Mouse (Mus musculus) kidney, adult 18-20 months (tissue): ENCODE results near the gene Gpc2.
A peak's percentile ranks its signal among the peaks of the same experiment; 100 is the strongest.

ENCODE experiments used
- DNase-seq: peaks from one replicate; pipeline ENCODE4 v3.0.0; 2021

Gpc2 gene

GRCm38 (mm10) chr5:138279585-138280424, at the start of gene Gpc2, which contains the start of the genes Gm43720 and Stag3:
Gene Gpc2 (minus strand): TSS chr5:138280005.
Gene Gm43720 (minus strand): TSS chr5:138279958.
Gene Stag3 (plus strand): TSS chr5:138280240.
- peak; percentile 71 for DNase-seq

DNA sequence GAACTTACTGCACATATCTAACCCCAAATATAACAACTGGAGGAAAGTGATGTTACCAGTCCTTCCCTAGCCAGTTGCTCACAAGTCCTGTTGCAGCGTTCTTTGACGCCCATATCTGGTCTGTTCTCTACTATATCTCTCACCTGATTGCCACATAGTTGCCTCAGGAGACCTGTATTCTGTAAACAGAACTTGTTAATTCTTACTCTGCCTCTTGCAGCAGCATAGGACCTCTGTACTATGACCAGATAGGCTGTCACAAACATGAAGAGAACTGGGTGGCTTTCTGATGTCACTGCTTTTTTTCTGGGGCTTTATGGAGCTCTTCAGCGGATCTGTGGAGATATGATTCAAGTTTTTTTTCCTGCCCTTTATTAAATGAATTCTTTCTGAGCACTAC, 33.0 kb upstream of the Gpc2 start:
- DNase-seq: no peak

GRCm38 (mm10) chr5:138299613-138300012, 19.8 kb upstream of the Gpc2 start:
- DNase-seq: no peak

DNA sequence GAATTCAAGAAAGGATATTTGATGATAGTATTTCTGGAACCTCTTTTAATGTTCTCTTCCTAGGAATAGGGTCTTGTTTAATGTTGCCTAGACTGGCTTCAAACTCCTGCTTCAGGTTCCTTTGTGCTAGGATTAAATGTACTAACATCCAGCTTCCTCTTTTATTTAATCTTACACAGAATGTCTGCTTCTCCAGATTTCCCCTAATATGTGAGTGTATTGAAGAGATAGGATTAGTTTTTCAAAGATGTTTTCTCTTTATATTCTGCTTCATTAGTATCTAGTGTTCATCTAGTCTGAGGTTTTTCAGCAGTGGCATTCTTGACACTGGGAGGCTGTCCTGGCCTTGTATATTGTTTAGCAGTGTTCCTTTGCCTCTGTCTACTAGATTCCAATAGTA, 14.4 kb upstream of the Gpc2 start:
- DNase-seq: no peak

- no peak for DNase-seq
These were observed 11.8 kb upstream of the Gpc2 start for GRCm38 (mm10) chr5:138291638-138292037.

GRCm38 (mm10) chr5:138287861-138288260, 8.1 kb upstream of the Gpc2 start:
- DNase-seq: no peak

DNA sequence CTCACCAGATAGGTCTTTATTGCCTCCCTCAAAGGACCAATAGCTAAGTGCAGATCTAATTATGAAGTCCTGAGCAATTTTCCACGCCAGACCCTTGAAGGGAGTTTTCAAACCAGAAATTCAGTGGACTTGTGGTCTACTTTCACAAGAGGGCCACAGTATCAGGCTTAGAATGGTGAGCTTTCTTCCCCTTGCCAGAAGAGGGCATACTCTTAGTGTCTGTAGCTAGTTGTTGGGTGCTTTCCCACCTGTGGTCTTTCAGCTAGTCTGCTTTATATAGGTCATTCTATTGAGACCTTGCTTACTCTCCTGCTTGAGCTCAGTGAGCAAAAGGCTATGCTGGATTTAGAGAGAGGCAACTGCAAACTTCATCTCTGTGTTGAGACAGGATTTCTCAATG, 3.7 kb upstream of the Gpc2 start:
- DNase-seq: no peak

GRCm38 (mm10) chr5:138281798-138282197, 2.0 kb upstream of the Gpc2 start:
- DNase-seq: no peak

DNA sequence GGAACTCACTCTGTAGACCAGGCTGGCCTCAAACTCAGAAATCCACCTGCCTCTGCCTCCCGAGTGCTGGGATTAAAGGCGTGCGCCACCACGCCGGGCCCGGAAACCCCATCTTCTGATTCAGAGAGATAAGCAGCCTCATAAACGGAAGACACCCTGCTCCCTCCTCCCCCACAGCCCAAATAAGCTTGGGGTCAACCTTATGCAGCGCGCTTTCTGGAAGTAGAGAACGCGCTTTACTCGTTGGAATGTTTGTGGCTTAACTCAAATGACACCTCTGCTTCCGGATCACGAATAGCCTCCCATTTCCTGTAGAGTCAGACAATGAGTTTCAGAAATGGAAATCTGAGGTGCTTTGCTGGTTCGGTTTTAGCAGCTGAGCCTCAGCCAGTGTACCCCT, 1.0 kb upstream of the Gpc2 start:
- DNase-seq: no peak

DNA sequence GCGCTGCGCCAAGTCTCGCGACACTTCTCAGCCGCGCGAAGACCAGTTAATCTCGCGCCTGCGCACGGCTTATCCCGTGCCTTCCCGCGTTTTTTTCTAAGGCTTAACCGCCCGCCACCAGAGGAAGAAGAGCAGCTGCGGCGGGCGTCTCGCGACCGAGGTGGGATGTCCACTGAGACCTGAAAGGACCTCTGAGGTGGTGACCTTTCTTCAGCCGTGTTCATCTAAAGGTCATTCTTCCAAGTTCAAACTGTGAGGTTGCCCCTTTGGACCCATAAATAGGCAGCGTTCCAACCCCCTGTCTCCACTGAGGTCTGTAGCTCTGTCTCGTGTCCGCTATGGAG, 592 bp upstream of the Gpc2 start:
- no peak for DNase-seq

DNA sequence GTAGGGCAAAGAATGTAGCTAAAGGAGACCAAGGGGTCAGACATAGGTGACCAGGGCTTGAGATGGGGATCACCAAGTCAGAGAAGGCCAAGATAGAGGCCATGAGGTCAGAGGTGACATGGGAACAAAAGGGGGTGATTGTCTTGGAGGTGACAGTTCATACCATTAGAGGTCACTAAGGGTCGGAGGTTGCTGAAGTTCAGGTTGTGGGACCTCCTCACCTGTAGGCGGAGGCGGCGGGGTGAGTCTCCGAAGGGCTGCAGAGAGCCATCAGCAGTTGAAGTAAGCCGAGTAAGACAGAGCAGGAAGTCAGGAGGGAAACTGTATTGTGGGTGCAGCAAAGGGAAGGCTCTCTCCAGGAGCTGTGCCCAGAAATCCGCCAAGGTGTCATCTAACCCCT, 1.8 kb downstream of the Gpc2 start:
- DNase-seq: no peak

- peak; percentile 27 for DNase-seq
These were observed 4.4 kb downstream of the Gpc2 start for GRCm38 (mm10) chr5:138275216-138276050.

DNA sequence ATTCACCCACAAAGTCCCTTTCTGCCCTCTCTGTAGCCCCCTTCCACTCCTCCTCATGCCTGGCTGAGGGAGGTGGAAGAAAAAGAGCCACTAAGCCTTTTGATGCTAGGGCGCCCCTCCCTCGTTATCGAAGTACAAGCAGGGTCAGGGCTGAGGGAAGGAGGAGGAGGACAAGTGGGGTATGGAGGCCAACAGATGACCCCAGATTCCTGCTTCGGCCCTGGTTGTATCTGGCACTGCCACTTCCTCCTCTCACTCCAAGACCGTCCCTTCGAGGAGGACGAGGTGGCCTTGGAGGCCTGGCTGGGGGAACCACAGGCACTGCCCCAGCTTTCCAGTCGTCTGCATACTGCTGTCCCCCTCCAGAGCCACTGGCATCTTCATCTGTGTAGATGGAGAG, 5.6 kb downstream of the Gpc2 start:
- DNase-seq: no peak

DNA sequence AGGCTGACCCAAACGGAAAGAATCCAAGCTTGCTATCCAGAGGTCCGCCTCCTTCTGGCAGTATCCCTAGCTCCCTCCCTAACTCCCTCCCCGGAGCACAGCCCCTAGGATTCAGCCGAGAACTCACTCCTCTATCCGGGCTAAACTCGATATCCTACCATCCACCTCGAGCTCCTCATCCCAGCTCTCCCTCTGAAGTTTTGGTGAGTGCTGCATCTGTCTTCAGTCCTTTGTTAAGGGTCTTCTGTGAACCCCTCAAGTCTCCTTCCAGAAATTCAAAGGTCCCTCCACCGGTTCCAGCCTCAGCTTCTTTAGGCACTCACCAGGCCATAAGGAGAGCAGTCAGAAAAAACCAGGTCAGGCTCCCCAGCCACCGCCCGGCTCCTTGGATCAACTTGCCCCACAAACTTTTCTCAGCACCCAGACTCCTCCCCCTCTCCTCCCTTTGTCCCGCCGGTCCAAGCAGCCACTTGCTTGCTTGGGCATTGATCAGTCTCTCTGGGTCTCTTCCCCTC, 7.3 kb downstream of the Gpc2 start, which contains the start of gene Gal3st4:
Gal3st4 (minus strand) TSS at position 432 of the 515 bp plus-strand sequence.
- DNase-seq: no peak

GRCm38 (mm10) chr5:138271232-138271631, 8.6 kb downstream of the Gpc2 start:
- DNase-seq: no peak

DNA sequence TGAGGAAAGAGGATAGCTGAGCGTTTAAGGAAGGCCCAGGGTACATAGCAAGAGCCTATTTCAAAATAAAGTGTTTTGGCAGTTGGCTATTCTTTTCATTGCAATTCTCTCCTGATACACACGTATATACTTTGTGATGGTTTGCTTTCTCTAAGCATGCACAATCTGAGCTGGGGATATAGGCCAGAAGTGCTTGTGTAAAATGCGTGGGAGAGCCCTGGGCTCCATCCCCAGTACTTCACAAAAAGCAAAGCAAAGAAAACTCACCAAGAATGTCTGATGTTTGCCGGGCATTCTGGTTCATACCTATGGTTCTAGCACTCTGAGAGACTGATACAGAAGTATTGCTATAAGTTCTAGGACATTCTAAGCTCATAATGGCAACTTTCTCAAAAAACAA, 10.8 kb downstream of the Gpc2 start:
- no peak for DNase-seq

DNA sequence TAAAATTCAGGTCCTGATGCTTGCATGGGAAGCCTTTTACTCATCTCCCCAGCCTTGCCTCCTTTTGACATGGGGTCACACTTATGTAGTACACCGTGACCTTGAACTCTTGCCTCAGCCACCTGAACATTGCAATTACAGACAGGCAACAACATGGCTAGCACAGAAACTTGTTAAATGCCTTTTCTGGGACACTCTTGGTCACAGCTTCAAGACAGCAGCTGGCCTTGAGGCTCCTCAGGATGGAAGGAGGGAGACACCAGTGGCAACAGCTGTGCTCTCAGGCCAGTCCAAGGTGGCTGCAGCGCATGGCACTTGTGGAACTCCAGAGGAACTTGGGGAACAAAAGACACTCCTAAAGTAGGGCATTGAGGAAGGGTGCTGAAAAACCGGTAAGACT, 12.7 kb downstream of the Gpc2 start:
- no peak for DNase-seq

DNA sequence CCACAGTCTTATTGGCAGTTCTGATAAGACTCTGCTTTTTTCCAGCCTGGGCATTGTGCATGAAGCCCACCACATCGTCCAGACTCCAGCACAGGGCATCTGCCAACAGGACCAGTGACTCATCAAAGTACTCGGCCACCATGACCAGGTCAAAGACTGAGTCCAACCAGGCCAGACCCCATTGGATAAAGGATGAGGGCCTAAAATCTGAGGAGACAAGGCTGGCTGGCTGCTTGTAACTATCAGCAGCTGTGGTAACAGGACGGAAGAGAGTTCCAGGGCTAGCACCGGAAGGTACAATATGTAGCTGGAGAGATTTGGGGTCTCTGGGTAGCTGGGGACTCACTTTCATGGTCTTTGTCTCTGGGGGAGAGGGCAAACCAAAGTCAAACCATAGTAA, 14.1 kb downstream of the Gpc2 start:
- DNase-seq: no peak

GRCm38 (mm10) chr5:138264207-138264578, 15.6 kb downstream of the Gpc2 start:
- DNase-seq: no peak

DNA sequence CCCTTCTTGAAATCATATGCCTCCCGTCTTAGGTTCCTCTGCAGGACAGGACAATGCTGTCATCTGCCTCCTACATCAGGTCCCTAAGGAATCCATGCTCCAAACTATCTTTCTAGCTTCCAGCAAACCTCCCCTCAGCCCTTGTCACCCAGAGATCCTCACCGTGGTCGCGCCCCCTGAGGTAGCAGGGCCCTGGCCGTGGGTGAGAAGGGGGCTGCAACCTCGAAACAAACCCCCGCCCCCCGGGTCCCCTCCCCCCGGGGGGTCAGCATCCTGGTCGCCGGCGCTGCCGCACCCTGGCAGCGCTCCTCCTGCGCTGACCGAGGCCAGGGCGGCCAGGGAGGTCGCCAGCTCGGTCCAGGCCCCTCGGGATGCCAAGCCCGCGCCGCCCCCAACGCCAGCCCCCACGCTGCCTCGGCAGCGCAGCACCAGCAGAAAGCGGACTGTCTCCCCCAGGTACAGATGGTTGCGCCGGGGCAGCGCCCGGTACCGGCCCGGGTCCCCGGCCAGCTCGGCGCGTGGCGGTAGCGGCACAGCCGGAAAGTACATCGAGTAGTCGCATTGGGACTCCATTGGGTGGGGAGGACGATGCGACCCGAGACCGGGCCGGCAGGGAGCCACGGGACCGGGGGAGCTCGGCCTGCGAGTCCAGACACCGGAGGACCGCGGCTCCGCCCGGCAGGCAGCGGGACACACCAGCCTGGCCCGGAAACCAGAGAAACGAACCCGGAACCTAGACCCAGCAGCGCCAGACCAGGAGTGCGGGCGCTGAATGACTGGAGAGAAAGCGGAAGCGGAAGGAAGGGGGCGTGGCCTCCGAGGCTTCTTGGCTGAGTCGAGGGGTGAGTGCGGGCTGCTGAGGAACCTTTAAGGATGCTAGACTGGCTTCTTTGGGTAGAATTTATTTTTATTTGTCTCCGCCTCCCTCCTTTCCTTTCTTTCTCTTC, 16.3 kb downstream of the Gpc2 start, which contains the start of gene BC037034:
BC037034 (minus strand) TSS at position 774 of the 947 bp plus-strand sequence.
- peak; percentile 93 for DNase-seq

DNA sequence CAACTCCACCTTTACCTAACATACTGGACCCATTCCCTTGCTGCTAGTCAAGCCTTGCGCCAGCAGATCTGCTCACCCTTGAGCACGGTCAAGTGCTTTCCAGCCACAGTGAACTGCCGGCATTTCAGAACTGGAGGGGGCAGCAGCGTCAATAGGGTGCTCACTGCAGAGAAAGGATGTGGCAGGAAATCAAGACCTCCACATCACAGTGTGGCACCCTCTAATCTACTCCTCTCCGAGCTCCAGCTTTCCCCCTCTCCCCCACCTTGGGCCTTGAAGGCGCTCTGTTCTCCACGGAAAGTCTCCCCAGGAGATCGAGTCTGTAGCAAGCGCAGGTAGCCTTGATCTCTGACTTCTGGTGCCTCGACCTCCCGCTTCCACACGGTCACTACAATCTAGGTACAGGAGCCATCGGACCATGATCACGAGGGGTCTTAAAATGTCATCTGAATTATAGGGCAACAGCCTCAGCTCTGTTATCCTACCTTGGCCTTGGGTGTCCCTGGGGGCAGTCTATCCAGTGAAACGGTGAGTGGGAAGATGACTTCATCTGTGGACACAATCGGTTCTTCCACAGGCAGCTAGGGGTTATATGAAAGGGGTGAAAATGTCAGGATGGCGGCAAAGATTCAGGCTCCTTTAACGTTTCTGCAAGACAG, 17.1 kb downstream of the Gpc2 start:
- DNase-seq: no peak

- no peak for DNase-seq
These were observed 17.8 kb downstream of the Gpc2 start for GRCm38 (mm10) chr5:138262001-138262400.
